ENCODE assay signal across 22 mouse cellular contexts in the genomic region with DNA sequence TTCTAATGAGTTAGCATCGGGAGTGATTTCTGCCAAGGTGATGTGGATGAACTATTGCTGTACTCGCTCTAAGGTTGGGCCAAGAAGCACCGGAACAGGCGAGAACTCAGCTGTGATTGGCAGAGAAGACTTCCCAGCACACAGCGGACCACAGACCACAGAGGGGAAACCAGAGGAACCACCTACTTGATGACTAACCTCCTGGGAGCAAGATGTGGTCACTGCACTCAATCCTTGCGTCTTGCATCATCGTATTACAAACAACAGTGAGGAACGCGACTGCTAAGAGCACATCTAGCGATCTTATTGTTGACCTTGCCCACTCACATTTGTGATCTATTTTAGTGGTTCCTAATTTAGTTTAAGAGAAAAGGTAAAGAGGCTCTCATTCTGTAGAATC.
A peak's percentile ranks its signal among the peaks of the same experiment; 100 is the strongest.
DNase-seq lines count a peak whose midpoint lies in the region; ATAC-seq and TF ChIP-seq lines count a peak whose summit lies in the region.
"Had no signal": no experiment of that assay in that cellular context is flagged by ENCODE, and none has a peak within 500 bp of the region (broad histone marks: within the 10 kb centered on the region; RNA-seq: fewer than 3 reads in every experiment).

No protein-coding gene starts in this region.

- H3K27me3 ChIP-seq in embryonic facial prominence, embryonic 14.5 days (replicated peaks; ENCODE audit: control insufficient read depth, insufficient read depth, low read length): no peaks in the 10 kb centered on the region
- no peaks in the 10 kb centered on the region for H3K27me3 ChIP-seq in embryonic facial prominence, embryonic 10.5 days (replicated peaks; ENCODE audit: low read depth, poor library complexity, severe bottlenecking)
- no peaks in the 10 kb centered on the region for H3K27me3 ChIP-seq in thymus, adult 2 months (ENCODE audit: control insufficient read depth, insufficient read depth, low read length)
- H3K27me3 ChIP-seq: forebrain, embryonic 12.5 days; heart, embryonic 15.5 days; hindbrain, embryonic 12.5 days had no signal

- intact Hi-C loops in left cerebral cortex, adult 2 months (cut with DNase I): no loop called here

- H3K27ac ChIP-seq in embryonic facial prominence, embryonic 14.5 days (replicated peaks; ENCODE audit: low read depth, low read length): no peak overlapping the region
- H3K27ac ChIP-seq in embryonic facial prominence, embryonic 10.5 days (replicated peaks): no peak overlapping the region
- peak overlapping the region; percentile 9; the same call in 1 of the 2 replicates for H3K27ac ChIP-seq in left cerebral cortex, adult 2 months
- no peak overlapping the region for H3K27ac ChIP-seq in thymus, adult 2 months (ENCODE audit: control insufficient read depth, insufficient read depth, low read length)
- H3K27ac ChIP-seq: forebrain, embryonic 12.5 days; heart, adult 2 months; heart, embryonic 15.5 days; hindbrain, embryonic 12.5 days had no signal

- TF ChIP-seq POLR2A in thymus, adult 2 months (IDR thresholded peaks at IDR 0.05; ENCODE audit: control insufficient read depth, extremely low read depth, insufficient read depth, low read length, poor library complexity): no peak

- no peaks in the 10 kb centered on the region for H3K4me1 ChIP-seq in embryonic facial prominence, embryonic 14.5 days (ENCODE audit: control insufficient read depth, insufficient read depth, low read length)
- H3K4me1 ChIP-seq in embryonic facial prominence, embryonic 10.5 days: no peaks in the 10 kb centered on the region
- H3K4me1 ChIP-seq in thymus, adult 2 months (replicated peaks; ENCODE audit: control insufficient read depth, insufficient read depth, low read length): no peaks in the 10 kb centered on the region
- H3K4me1 ChIP-seq: heart, embryonic 15.5 days had no signal

- TF ChIP-seq CTCF in left cerebral cortex, adult 2 months (IDR thresholded peaks at IDR 0.05): no peak
- TF ChIP-seq CTCF in thymus, adult 2 months (IDR thresholded peaks at IDR 0.05; ENCODE audit: borderline replicate concordance, control insufficient read depth, extremely low read depth, insufficient read depth, low read length, poor library complexity): no peak

- WGBS in embryonic facial prominence, embryonic 14.5 days: 92% methylated on average over 10 of the region's 10 CpGs
- 92% methylated on average over 10 of the region's 10 CpGs for WGBS in embryonic facial prominence, embryonic 10.5 days
- WGBS in thymus, adult 2 months: 9% methylated on average over 10 of the region's 10 CpGs

- peak; percentile 28 for DNase-seq in embryonic facial prominence, embryonic 14.5 days (ENCODE audit: low spot score)
- no peak for DNase-seq in embryonic facial prominence, embryonic 10.5 days (ENCODE audit: low spot score)
- DNase-seq in left cerebral cortex, adult 2 months (ENCODE audit: extremely low spot score in 1 of 2, low spot score in 2 of 2): no peak
- DNase-seq in left cerebral cortex, adult 8-10 months (ENCODE audit: low spot score in 2 of 2): no peak
- DNase-seq in thymus, adult 2 months: no peak
- DNase-seq: adrenal gland, postnatal 14 days; cerebellum, adult 11-12 months; cerebellum, adult 9-11 months; cerebellum, postnatal 36 days; forebrain, postnatal 0 days; gastrocnemius, postnatal 36 days; heart, adult 2 months had no signal

- H3K36me3 ChIP-seq in embryonic facial prominence, embryonic 14.5 days (ENCODE audit: control insufficient read depth, insufficient read depth, low read length): no peaks in the 10 kb centered on the region
- no peaks in the 10 kb centered on the region for H3K36me3 ChIP-seq in embryonic facial prominence, embryonic 10.5 days (replicated peaks)
- H3K36me3 ChIP-seq in thymus, adult 2 months (ENCODE audit: control insufficient read depth, insufficient read depth, low read length): no peaks in the 10 kb centered on the region
- H3K36me3 ChIP-seq: forebrain, embryonic 12.5 days; heart, embryonic 15.5 days; hindbrain, embryonic 12.5 days had no signal

- no peak overlapping the region for H3K9ac ChIP-seq in embryonic facial prominence, embryonic 14.5 days (ENCODE audit: low read depth, low read length)
- H3K9ac ChIP-seq: forebrain, embryonic 12.5 days; forebrain, postnatal 0 days; heart, embryonic 15.5 days; hindbrain, embryonic 12.5 days had no signal

- ATAC-seq in embryonic facial prominence, embryonic 14.5 days (ENCODE audit: low read depth): no peak
- ATAC-seq in common myeloid progenitor, adult 5-6 weeks (replicated peaks; ENCODE audit: low read depth, poor library complexity, severe bottlenecking): peak; percentile 95
- peak; percentile 98 for ATAC-seq in megakaryocyte progenitor cell, adult 5-6 weeks (replicated peaks; ENCODE audit: poor library complexity)
- ATAC-seq in erythroblast, adult 5-6 weeks (replicated peaks; ENCODE audit: low FRiP score, poor library complexity, severe bottlenecking): no peak
- ATAC-seq: forebrain, postnatal 0 days; hindbrain, embryonic 16.5 days; inflammation-experienced regulatory T-cells, adult 6 months; intestine, postnatal 0 days had no signal

- 0 out of 2 replicates have a peak, but pooled peaks cover 10% of the 10 kb centered on the region for H3K9me3 ChIP-seq in embryonic facial prominence, embryonic 14.5 days (ENCODE audit: control insufficient read depth, low read length)
- no peaks in the 10 kb centered on the region; the same call in 1 of the 2 replicates for H3K9me3 ChIP-seq in embryonic facial prominence, embryonic 10.5 days
- H3K9me3 ChIP-seq: forebrain, embryonic 12.5 days; heart, embryonic 15.5 days; hindbrain, embryonic 12.5 days had no signal

- no peak overlapping the region for H3K4me3 ChIP-seq in embryonic facial prominence, embryonic 14.5 days (ENCODE audit: low read depth, low read length)
- H3K4me3 ChIP-seq in embryonic facial prominence, embryonic 10.5 days: no peak overlapping the region
- H3K4me3 ChIP-seq in left cerebral cortex, adult 2 months: no peak overlapping the region
- H3K4me3 ChIP-seq in thymus, adult 2 months (ENCODE audit: control insufficient read depth, insufficient read depth, low read length): no peak overlapping the region
- H3K4me3 ChIP-seq: forebrain, embryonic 12.5 days; heart, adult 2 months; heart, embryonic 15.5 days; hindbrain, embryonic 12.5 days had no signal

- H3K4me2 ChIP-seq in embryonic facial prominence, embryonic 14.5 days (ENCODE audit: low read depth, low read length): no peak overlapping the region
- H3K4me2 ChIP-seq: forebrain, embryonic 12.5 days; heart, embryonic 11.5 days; heart, embryonic 15.5 days; hindbrain, embryonic 12.5 days had no signal

Comparison
In these comparisons a context has a peak if more than half of its experiments do, and no peak if none do; other contexts are left out.
1. ATAC-seq: peak in common myeloid progenitor, adult 5-6 weeks (single experiment) and megakaryocyte progenitor cell, adult 5-6 weeks (single experiment); none in embryonic facial prominence, embryonic 14.5 days (single experiment) and erythroblast, adult 5-6 weeks (single experiment).